Mouse (Mus musculus): ENCODE measurements around the gene 2810021J22Rik.
"Not testable (repeated sequence)": the region's sequence is repeated elsewhere in the genome, so short reads cannot be mapped to it uniquely, and the experiment has no call there.

The 2810021J22Rik gene

DNA sequence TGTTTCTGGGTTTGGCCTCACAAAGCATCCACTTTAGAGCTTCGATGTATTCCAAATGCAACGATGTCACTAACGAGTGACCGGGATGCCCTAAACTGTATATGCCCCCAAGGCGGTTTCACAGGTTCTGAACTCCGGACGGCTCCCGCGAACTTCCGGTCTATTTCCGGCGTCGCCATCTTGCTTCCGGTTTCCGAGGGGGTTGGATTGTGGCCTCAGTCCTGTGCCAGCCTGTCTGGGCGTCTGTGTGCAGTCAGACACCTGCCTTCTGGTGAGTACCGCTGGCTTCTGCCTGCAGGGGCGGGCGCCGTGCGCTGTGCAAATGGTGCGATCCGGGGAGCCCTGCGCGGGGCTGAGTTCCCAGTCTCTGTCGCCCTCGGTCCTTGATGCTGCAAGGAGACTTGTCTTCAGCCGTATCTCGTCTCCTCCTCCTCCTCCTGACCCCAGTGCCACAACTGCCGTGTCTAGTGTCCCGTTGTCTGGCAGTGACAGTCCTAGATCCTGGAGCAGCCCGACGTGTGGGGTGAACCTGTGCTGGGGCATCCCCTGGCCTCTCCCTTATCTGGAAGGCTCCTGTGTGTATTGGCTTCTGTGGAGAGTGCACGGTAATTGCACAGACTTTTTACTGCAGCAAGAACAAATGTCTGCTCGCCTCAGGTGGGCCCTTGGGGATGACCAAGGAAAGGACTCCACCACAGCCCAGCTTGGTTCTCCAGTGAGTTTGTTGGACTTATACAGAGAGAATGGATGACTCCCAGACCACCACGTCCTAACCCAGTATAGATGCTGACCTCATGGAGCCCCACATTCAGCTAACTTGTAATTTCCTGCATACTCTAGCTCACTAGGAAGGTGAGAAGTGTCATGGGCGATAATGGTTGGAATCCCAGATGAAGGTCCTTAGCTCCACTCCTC, at the start of gene 2810021J22Rik:
Gene 2810021J22Rik (plus strand): TSS at position 178 of the 915 bp plus-strand sequence.
- peak; percentile 89 for DNase-seq

DNA sequence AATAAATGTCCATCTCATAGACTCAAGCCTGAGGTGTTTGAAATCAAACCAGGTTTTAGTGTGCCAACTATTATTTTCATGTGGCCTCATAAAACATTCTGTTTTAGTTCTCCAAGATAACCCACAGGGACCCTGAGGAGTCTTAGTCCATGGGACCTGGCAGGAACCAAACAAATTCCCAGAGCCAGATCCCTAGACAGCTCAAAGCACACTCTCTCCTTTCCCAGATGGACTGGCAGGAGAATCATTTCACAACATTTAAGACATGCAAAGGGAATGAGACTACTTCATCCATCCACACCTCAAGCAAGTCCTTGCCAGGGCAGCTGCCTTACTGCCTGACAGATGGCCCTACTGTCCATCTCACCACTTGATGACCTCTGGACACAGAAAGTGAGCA, 38.1 kb upstream of the 2810021J22Rik start, which contains the start of gene Olfr312:
Gene Olfr312 (plus strand): TSS at position 301 of the 400 bp plus-strand sequence.
- not testable (repeated sequence) for DNase-seq

DNA sequence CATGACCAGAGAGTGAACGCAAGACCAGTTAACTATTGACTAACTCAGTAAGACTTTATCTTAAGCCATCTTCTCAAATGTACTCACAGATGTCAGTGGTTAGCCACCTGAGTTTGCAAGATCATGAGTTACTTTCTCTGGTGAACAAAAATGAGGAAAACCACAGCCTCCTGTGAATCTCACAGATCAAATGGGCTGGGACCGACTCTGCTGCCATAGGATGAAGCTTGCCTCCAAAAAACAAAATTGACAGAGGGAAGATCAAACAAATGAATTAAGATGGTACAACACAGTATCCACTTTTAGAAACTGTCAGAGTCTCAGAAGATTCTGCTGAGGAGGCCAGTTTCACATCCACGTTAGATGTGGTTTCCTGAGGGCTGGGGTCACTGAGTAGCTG, 37.3 kb upstream of the 2810021J22Rik start:
- DNase-seq, result no peak

DNA sequence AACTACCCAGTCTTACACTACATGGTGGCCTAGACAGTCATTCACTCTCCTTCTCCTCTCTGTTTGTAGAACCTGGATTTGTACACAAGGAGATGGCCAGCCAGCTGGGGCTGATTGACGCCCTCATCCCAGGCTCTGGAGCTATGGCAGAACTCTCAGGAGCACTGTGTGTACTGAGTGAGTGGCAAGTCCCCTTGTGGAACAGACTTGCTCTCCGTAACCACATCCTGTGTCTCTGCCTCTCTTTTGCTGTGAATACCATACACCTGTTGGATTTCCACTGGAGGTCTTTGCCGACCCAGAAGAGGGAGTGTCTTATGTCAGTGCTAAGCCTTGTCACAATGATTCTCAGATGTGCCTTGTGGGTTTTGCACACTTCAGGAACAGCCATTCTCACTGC, 34.5 kb upstream of the 2810021J22Rik start:
- DNase-seq, result not testable (repeated sequence)

DNA sequence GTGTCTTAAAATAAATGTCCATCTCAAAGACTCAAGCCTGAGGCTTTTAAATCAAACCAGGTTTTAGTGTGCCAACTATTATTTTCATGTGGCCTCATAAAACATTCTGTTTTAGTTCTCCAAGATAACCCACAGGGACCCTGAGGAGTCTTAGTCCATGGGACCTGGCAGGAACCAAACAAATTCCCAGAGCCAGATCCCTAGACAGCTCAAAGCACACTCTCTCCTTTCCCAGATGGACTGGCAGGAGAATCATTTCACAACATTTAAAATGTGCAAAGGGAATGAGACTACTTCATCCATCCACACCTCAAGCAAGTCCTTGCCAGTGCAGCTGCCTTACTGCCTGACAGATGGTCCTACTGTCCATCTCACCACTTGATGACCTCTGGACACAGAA, 28.1 kb upstream of the 2810021J22Rik start, which contains the start of gene Olfr311:
Gene Olfr311 (plus strand): TSS at position 301 of the 400 bp plus-strand sequence.
- DNase-seq, result not testable (repeated sequence)

DNA sequence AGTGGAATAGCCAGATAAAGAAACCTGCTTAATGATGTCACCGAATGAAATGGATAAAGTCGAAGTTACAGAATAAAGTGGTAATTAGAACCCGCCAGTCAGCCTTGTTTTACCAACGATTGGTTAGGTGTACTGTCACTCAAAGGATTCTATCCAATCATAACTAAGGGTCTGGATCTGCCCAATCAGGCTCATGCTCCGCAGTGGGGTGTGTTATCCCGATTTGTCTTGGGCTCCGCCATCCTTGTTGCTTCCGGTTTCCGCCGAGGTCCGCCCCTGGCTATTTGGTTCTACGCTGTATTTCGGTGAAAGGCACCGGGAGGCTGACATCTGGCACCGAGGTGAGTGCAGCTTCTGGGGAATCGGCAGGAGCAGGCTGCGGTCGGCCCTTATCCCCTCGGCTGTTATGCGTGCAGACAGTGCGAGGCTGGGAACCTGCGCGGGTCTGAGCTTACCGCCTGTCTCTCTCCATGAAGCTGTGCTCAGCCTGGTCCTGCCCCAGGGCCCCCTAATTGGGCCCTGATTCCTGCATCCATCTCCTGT, 20.0 kb upstream of the 2810021J22Rik start, which contains the start of gene Gm12258:
Gene Gm12258 (plus strand): TSS at position 240 of the 543 bp plus-strand sequence.
- peak; percentile 100 for DNase-seq

DNA sequence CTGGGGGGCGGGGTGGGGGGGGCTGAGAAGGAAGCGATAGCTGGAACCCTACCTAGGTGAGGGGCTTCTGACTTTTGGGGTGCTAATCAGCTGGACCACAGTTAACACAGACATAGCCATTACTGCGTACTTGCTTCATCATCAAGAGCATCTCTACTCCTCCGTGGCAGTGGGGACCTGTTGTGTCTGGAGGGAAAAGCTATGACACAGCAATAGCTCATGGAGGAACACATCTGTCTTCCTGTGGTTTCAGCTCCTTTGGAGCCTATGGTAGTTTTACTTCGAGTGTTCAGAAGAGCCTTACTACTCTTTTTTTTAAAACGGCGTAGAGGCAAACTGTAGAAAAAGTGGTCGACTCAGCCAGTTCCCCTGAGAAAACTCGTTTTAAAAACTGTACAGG, 19.4 kb upstream of the 2810021J22Rik start:
- no peak for DNase-seq

DNA sequence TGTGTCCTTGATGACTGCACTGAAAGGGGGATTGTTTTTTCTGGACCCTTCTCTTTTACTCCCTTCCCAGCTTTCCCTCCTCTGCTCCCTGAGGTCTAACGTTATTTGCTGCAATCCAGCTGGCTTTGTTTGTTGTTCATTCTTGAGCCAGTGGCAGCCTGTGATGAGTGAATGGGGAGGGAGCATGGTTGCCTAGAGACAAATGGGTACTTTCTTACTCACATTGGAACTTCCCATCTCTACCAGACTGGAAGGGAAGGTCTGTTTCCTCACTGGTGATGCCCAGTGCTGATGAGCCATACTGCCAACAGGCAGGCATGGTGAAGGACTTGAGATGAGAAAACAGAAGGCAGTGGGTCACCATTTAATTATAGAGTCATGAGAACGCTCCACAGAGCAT, 17.3 kb upstream of the 2810021J22Rik start:
- DNase-seq, result no peak

DNA sequence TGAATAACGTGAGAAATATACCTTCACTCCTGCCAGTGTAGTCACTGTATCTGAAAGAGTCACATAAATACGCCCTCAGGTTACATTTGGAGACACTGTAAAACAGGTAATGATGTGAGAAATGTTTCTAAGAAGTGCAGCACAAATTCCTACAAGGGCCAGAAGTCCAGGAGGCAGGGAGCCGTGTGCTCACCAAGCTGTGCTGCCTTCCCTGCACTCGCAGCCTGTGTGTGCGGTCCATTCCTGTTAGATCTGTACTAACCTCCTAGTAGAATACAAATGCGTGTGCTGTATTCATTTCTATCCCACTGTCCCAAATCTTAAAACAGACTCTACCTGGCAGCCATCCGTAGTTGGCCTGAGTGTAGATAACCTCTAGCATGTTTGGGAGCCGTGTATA, 6.3 kb upstream of the 2810021J22Rik start:
- no peak for DNase-seq

DNA sequence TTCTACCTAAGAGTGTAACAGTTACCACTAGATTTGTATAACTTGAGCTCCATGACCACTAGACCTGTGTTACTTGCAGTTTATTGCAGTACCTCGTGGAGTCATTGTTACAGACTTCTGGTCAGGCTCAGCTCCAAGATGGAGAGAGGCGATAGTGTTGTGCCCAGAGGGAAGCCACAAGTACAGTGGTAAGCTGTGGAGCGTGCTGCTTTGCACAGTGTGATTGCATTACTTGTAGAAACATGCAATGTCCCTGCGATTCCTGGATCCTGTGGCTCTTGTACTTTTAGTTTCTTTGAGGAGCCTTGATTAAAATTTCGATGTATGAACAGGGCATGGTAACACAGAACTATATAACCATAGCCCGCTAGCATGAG, 926 bp downstream of the 2810021J22Rik start:
- DNase-seq, result no peak

DNA sequence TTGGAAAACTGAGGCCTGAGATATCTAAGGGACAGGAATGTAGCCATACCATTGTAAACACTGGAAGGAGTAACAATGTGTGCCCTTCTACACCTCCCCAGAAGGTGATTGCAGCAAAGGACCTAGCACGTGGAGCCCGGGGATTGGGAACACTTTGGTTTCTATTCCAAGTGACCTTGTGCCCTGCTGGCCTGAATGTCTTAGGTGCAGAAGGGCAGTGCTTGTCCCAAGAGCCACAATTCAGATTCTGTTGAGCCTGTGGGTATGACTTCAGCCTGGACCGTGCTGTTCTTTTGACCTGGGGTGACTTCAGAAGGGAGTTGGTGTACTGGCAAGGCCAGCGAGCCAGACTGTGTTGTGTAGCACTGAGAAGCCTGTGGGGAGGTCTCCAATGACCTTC, 3.9 kb downstream of the 2810021J22Rik start:
- DNase-seq, result no peak

DNA sequence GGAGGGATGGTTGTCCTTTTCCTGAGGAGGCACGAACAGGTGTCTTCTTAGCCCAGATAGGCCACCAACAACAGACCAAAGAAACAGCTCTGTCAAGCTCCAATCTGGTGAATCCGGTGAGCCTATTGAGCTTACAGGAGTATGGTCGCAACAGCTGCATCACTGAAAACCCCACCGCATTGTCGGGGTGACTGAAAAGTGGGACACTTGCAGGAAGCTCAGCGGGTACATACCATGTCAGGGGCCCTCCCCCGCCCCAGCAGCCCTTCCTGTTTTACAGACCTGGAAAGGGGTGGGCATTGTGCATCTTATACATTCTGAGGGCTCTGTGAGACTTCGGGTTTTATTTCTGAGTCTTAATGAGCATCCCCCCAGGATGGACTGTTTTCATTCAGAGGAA, 16.7 kb downstream of the 2810021J22Rik start:
- DNase-seq, result no peak

DNA sequence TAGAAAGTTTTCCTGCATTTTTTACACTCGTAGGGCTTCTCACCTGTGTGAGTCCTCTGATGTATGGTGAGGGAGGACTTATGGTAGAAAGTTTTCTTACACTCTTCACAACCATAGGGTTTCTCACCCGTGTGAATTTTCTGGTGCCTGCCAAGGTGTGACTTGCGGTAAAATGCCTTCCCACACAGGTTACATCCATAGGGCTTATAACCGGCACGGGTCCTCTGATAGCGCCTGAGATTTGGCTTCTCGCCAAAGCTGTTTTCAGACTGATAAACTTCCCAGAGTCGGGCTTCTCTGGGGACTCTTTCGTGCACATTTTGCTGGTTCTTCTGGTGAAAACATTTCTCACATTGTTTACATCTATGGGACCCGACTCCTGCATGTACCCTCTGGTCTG, 23.5 kb downstream of the 2810021J22Rik start:
- DNase-seq, result no peak

DNA sequence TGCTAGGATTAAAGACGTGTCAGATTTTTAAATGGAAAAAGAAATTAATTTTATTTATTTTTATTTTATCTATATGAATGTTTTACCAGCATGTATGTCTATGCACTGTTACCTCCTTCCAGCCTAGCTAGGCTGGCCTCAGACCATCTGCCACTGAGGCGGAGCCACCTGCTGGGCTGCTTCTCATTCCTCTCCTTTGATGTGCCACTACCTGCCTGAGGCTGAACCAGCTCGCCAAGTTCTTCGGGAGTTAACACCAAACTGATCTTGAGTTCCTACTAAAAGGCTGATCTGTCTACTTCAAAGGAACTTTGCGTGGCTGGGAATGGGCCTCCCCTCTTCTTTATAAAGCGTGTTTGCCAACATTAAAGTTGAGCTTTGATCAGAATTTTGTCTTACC, 27.4 kb downstream of the 2810021J22Rik start:
- no peak for DNase-seq

DNA sequence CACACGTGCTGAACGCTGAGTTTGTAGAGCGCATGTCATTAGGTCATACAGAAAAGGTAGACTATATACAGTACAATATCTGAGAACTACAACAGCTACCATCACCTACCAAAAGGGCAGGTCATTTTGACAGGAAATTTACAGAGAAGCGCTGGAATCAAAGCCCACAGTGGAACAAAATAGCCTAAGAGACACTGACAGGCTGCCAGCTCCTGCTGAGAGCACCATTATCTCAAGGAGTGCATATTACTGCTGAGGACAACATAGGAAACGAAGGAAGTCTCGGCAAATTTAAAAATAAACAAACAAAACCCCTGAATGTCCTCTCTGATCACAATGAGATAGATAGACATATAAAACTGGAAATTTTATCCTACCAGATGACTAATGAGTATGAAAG, 30.5 kb downstream of the 2810021J22Rik start:
- no peak for DNase-seq

DNA sequence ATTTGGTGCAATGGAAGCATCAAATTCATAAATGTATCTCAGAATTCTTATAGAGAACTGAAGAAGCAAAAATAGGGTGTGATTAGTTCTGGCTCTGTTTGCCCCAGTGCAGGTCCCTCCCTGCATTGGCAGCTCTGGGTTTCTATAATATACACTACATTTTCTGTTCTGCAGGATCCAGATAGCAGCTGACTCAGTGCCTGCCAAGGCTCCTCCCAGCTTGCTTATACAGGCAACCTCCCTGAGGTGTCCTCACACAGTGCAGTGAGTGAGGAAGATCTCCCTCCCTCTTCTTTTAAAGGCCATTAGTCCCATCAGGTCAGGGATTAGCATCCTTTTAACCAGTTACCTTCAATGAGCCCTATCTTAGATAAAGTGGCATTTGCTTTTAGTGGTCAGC, 34.1 kb downstream of the 2810021J22Rik start:
- DNase-seq, result no peak

DNA sequence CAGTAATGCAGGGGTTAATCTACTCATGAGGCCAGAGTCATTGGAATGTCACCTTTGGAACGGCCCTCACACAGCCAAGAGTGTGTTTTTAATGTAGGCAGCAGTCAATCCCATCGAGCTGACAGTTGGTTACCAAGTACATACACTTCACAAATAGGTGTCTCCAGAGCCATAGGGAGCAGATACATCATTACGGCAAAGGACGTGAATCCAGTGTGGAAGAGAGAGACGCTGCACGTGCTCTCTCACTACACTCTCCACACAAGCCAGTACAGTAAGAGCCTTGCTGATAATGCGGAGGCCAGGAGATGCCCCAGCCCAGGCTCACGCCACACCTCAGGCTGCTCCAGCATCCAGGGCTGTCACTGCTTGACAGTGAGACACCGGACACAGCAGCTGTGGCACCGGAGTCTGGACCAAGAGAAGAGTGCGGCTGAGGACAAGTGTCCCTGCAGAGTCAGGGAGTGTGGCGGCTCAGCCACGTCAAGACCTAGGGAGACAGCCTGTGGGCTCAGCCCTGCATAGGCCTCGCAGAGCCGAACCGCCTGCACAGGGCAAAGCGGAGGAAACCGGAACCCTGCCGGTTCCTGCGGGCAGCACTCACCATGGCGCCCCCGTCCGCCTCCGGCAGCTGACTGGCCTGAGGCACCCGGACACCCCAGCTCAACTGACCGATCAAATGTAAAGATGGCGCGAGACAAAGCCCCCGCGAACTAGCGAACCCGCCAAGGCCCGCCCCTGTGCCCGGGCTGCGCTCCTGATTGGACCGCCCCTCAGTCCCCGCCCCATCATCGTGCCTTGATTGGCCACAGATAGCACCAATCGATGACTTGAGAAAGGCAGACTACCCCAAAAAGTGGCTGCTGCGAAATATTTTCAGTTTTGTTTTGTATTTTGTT, 36.7 kb downstream of the 2810021J22Rik start, which contains the start of gene Zfp39:
Gene Zfp39 (minus strand): TSS at position 715 of the 899 bp plus-strand sequence.
- peak; percentile 96 for DNase-seq

DNA sequence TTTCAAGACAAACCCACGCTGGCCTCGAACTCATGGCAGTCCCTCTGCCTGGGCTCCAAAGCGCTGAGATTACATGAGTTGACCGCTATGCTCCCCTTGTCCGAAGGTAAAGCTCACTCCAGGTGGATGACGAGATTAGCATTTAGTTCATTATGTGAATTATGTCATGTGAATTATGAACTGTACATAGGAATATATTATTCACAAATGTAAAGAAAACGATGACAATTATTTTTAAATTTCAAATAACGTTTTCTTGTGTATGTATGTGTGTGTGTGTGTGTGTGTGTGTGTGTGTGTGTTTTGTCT, 37.3 kb downstream of the 2810021J22Rik start:
- no peak for DNase-seq

DNA sequence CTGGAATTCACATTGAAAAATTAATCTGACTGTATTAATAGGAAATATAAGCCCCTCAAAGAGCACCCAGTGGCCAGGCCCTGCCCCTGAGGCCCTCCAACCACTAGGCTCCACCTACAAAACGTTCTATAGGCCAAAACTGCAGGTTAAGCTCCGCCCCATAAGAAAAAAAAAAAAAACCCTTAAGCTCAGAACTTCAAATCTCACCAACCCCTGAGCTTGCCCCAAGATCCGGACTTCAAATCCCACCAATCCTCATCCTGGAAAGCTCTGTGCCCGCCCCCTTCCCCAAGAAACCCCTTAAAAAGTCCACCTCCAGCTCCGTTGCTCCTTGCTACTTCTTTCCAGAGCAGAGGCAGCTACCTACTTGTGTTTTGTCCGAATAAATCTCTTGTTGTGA, 37.8 kb downstream of the 2810021J22Rik start:
- DNase-seq, result peak; percentile 81

DNA sequence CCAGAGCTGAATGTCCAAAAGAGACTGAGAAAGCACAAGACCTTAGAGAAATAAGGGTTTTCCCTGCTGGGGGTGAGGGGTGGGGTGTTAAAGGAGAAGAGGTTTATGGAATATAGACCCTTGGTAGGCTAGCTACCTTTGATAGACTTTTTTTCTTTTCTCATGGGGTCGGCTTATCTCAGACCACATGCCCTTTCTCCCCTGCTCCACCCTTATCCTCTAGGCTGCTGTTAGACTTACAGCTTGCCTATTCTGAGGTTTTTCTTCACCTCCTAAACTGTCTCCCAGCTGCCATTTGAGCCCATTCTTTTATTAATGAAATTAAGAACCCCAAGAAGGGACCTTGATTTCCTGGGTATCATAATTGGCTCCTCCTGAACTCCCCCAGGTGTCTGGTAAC, 46.8 kb downstream of the 2810021J22Rik start:
- DNase-seq, result no peak

DNA sequence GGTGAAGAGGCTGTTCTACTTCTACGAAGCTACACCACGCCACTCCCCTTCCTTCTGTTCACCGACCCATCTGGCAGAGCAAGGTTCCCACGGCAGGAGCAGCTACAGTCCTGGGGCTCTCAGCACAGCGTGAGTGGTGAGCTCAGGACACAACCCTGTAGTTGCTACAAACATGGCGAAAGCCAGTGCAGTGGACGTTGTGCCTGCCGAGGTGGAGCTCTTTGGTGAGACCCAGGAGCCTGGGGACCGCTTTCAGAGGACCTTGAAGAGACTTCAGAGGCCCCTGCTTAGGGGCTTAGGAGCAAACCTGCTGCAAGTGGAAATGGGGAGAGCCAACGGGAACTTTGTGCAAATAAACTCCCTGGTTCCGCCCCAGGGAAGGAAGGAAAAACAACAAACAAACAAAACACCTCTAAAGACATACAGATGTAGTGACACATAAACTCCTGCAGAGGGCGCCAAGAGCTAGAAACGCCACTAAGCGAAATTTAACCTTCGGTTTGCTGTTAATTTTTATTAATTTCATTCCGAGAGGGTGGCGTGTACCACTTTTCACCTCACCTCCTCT, 47.5 kb downstream of the 2810021J22Rik start:
- DNase-seq, result peak; percentile 76

DNA sequence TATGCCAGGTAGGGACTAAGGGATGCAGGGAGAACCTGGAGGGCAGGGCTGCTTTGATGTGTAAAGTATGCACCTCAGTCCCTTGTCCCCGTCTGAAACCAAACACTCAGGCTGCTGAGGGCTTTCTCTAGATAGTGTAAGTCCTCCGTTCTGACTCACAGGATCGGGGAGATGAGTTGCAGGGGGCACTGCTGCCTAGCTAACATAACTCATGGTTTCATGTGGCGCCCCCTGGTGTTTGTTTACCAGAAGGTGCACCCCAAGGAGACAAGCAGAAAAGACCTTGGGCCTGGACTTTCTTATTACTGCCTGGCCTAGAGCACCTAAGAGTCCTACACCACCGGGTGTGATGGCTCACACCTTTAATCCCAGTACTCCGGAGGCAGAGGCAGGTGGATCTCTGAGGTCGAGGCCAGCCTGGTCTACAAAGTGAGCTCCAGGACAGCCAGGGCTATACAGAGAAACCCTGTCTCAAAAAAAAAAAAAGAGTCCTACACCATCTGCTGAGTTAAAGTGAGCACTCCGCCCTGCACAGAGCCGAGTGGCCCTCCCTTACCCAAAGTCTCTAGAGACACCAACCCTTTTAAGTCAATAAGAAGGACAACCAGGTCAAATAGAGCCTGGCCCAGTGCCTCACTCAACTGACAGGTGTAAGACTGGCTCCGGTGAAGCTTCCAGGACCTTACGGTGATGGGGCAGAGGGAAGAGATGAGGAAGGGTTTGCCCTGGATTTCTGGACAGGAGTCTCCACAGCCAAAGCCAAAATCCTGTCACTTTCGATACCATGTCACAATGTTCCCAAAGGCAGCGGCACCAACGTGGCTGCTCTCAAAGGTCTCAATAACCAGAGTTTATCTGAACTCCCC, 50.1 kb downstream of the 2810021J22Rik start:
- peak; percentile 73 for DNase-seq

Measured in retina, postnatal 1 day (tissue).